Mouse (Mus musculus) embryo, embryonic 10 days (tissue): ENCODE results near the gene Cbfb.
"Not testable (repeated sequence)": the region's sequence is repeated elsewhere in the genome, so short reads cannot be mapped to it uniquely, and the experiment has no call there.

Source experiments
- DNase-seq: peaks from one replicate; pipeline ENCODE4 v3.0.0-alpha.2; 2015; ENCODE audit warnings: low spot score

Gene Cbfb

DNA sequence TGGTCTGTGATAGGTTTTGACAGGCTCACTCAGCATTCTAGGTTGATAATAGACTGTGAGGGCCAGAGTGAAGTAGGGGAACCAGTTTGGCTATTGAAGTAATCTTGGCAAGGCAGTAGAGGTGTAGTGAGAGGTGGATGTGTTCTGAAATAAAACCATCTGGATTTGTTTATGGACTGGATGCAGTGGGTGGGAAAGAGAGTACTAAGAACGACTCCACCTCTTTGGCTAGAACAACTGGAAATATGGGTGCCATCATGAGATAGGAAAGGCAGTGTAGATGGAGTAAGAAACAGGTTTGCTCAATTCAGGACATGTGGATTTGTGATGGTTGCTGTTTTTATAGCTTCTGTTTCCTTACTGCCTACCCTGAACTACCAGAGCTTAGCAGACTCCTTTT is 11.7 kb downstream of the Cbfb start:
- no peak for DNase-seq

DNA sequence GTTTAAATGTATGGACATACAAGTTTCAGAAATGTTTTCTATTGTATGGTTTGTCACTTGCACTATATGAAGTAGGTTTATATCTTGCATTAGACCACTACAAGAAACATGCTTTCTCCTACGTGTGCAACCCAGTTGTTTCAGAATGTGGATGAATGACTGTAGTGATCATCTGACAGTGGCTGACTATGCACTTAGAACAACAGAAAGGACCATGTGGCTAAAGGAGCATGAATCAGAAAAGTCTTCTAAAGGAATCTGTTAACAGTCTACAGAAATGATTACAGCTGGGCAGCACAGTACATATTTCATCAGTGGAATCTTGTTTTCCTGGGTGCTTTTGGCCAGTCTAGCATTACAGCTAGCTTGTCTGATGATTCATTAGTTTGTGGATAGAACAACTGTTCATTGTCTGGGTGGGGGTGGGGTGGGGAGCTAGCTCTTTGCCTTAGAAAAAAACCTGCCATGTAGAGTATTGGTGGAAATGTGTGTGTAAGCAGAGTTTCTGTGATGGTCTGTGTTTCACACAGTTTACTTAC is 16.1 kb downstream of the Cbfb start:
- no peak for DNase-seq

- DNase-seq: no peak
These were observed 21.7 kb downstream of the Cbfb start for GRCm38 (mm10) chr8:105192182-105192581.

GRCm38 (mm10) chr8:105205748-105206147 is 35.3 kb downstream of the Cbfb start:
- no peak for DNase-seq

GRCm38 (mm10) chr8:105206766-105207275 is 36.3 kb downstream of the Cbfb start:
- DNase-seq: no peak

GRCm38 (mm10) chr8:105207675-105208273 is 37.3 kb downstream of the Cbfb start:
- no peak for DNase-seq

GRCm38 (mm10) chr8:105209153-105210110 is 39.0 kb downstream of the Cbfb start:
- no peak for DNase-seq

DNA sequence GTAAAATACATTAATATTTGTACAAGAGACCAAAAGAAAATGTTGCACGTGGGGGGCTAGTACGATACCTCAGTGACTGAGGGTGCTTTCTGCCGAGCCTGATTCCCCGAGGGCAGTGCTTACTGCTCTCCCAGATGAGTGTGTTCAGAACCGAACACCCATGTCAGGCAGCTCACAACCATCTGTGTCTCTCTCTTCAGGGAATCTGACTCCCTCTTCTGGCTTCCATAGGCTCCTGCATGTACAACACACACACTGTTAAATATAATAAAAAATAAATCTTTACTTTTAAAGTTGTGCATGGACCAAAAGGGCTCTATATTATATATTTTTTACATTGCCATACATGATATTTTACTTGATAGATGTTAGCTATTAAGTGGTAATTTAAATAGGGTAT is 43.6 kb downstream of the Cbfb start:
- DNase-seq: no peak

- peak; percentile 77 for DNase-seq
These were observed 47.5 kb downstream of the Cbfb start for GRCm38 (mm10) chr8:105217926-105218522.

GRCm38 (mm10) chr8:105223850-105224249 is 53.4 kb downstream of the Cbfb start:
- no peak for DNase-seq

- peak; percentile 98 for DNase-seq
These were observed 54.2 kb downstream of the Cbfb start, which contains the start of gene D230025D16Rik for GRCm38 (mm10) chr8:105224413-105225271. Gene D230025D16Rik, plus strand, starts transcription at chr8:105225145.

GRCm38 (mm10) chr8:105225272-105225593 is 54.8 kb downstream of the Cbfb start:
- DNase-seq: no peak

GRCm38 (mm10) chr8:105225917-105226316 is 55.4 kb downstream of the Cbfb start:
- no peak for DNase-seq

DNA sequence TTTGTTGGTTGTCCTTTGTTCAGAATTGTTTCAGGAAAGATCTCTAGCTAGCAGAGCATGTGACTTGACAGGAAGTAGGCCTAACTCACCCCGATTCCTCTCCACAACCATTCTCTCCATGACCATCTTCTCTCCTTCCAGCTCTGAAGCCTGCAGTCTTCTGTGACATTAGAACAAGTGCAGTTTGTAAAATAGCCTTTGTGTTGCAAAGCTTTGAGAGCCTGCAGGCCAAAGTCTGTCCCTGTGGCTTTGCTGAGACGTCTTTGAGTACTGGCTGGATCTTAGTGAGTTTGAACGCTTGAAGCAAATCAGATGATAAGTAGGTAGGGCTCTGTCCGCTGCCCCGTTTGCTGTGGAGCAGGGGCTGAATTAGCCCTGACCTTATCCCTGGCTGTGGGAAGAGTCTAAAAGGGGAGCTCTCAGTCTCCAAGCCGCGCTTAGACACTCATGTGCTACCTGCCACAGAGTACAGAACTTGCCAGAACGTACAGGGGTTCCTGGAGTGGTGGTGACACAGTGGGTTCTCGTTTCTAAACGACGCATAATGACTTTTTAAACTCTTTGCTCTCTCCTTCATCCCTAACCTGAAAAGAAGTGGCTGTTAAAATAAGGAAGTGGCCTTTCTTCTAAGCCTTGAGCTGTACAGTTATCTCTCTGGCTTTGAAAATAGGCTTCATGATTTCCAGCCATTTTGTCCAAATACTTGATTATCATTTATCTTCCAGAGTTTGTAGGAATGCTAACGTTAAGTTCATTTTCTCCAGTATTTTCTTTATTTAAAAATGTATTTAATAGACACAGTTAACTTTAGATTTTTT is 61.2 kb downstream of the Cbfb start:
- no peak for DNase-seq

GRCm38 (mm10) chr8:105232321-105232693 is 61.8 kb downstream of the Cbfb start:
- DNase-seq: not testable (repeated sequence)

DNA sequence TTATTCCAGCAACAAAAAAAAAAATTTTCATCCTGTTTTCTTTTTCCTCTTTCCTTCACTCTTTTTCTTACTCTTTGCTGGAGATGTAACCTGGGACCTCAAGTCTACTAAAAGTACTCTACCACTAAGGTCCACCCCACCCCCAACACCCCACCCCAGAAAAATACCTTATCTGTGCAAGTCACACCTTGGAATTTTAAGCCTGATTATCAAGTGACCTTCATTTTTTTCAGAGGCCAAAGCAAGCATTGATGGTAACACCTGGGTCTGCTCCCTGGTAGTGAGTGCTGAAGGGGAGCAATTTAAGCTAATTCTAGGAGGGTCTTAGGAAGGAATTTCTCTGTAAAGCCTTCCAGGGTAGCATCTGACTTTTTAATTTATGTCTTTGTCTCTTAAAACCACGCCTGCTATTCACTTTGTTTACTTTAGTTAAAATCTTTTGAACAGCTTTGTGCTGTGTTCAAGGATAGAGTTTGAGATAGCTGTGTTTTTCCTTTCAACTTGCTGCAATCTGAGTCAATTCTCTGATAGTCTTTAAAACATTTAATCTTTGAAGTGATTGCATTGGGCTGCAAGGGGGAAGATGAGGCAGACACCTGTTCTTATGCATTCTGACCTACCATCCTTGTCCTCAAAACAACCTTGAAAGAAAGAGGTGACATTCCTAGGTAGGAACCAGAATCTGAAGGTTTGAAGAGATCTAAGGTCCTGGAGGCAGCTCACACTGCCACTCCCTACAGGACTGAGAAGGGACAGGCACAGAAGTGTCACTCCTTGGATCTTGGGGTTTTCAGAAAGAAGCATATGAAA is 62.9 kb downstream of the Cbfb start:
- DNase-seq: no peak

DNA sequence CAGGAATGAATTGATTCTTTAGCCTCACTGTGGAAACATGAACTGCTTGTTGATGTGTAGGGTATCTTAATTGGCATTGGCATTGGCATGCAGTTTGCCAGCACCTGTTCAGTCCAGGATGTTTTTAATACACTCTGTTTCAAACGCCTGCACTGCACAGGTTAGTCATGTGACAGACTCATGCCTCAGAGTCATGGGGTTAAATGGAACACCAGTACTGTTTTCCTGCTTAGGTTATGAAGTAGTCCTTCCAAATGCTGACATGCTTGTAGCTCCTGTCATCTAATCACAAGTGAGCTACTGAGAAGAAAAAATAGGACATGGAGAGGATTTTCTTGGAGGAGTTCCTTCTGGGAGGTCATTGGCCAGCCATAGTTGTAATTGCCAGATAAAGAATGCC is 64.7 kb downstream of the Cbfb start:
- DNase-seq: no peak

DNA sequence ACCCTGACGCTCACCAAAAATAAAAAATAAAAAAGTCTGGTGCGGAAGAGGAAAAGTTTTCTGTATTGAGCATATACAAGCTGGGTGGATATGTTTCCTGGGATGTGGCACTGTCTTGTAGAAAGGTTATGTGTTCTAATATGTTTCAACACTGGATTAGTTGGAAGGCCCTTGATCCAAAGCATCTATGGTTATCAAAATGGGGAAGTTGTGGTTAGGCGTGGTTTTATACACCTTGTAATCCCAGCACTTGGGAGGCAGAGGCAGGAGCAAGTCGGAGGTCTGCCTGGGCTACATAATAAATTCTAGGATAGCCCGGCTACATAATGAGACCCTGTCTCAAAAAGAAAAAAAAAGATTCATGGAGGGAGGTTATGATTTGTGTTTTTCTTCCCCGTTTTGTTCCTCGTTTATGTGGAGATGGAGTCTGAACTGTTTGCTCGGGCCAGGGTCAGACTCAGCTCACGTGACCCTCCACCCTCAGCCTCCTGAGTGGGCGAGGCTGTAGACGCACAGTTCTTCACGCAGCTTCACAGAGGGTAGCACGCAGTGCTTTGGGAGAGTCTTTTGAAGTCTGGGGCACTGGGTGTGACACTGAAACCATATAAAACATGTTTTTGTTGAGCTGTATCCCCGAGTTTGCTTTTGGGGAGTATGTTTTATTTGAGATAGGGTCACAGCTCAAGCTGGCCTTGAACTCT is 67.1 kb downstream of the Cbfb start:
- DNase-seq: no peak

DNA sequence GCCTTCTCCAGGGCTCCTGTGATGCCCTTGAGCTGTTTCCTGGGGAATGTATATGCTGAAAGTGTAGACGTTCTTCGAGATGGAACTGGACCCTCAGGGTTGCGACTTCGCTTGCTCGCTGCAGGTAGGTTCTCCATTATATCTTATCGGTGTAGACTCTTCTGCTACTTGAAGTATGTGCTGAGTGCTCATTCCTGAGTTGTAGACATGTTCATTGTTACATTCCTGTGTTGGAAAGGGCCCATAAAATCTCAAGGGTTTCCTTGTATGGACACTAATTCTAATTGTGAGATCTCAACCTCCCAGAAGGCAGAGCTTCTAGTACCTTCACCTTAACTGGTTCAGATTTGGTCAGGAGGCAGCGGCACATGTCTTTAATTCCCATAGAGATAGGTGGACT is 70.5 kb downstream of the Cbfb start:
- no peak for DNase-seq
